Mouse (Mus musculus) heart, postnatal 36 days (tissue): ENCODE measurements around the gene Itih3. TPM values are rescaled to one million over a fixed set of nuclear protein-coding genes. Genes with fewer than 3 reads are reported as not detected.
A peak's percentile ranks its signal among the peaks of the same experiment; 100 is the strongest.

ENCODE experiments used
- DNase-seq, 2 experiments: peaks; one replicate each; pipeline ENCODE4 v3.0.0; 2021 to 2022
- intact Hi-C: fragments of 180-260 bp; cut with DNase I; formaldehyde crosslinking; loops from one replicate; pipeline ENCODE4 v1.15.1; 2025
- total RNA-seq, 2 experiments: library from RNA; stranded (reverse); gene quantifications; 2 replicates each; pipeline ENCODE4 v1.2.3; 2021

Gene Itih3
- total RNA-seq, 2 experiments from 2014 or later, result 0.73 to 1.2 TPM

DNA sequence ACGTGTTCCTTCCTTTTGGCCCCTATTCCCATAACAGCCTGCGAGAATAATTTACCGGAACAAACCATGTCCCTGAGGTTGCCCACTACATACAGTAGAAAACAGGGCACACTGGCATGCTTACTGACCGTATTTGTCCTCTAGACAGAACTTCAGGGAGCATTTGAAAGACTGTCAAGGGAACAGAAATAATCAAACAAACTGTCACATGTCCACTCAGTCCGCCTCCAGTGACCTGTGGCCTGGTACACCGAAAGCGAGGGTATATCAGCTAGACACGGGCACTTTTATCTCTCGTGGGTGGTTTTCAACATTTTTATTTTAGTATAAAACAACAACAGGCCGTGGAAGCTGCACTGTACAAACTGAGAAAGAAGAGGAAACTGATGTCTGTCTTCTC, 54.7 kb downstream of the Itih3 start:
- intact Hi-C loops, result loop anchor here (5.0 kb wide), 3 partner anchors 152 to 277 kb away; no protein-coding TSS in a partner anchor
- DNase-seq, result no peak

- intact Hi-C loops, result loop anchor here (2.0 to 5.0 kb wide), 4 partner anchors 78 to 275 kb away; no protein-coding TSS in a partner anchor
- DNase-seq, result peak; percentile 79 to 81
Observed at GRCm38 (mm10) chr14:30867042-30867441, 56.5 kb downstream of the Itih3 start.

- intact Hi-C loops, result loop anchor here (2.0 to 5.0 kb wide), 4 partner anchors 41 to 273 kb away; partner anchors contain the start of gene Tmem110
- no peak for DNase-seq
Observed at GRCm38 (mm10) chr14:30865311-30865710, 58.2 kb downstream of the Itih3 start.

DNA sequence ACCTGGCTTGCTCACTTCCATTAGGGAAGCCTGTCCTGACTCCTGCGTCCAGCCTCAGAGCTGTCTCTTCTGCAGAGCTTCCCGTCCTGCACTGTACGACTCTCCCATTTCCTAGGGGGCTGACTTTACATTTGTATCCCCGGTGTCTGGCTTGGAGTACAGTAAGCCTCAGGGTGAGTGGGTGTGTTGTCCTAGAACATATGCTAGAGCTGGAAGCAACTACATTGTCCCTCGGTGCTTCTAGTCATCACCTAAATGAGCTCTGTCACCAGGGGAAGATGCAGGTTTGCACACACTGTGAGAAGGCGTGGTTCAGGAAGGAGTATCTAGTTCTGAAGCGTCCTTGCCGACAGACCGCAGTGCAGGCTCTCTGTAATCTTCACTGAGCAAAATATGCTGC, 61.2 kb downstream of the Itih3 start:
- no peak for DNase-seq
- intact Hi-C loops, result no loop called here

DNA sequence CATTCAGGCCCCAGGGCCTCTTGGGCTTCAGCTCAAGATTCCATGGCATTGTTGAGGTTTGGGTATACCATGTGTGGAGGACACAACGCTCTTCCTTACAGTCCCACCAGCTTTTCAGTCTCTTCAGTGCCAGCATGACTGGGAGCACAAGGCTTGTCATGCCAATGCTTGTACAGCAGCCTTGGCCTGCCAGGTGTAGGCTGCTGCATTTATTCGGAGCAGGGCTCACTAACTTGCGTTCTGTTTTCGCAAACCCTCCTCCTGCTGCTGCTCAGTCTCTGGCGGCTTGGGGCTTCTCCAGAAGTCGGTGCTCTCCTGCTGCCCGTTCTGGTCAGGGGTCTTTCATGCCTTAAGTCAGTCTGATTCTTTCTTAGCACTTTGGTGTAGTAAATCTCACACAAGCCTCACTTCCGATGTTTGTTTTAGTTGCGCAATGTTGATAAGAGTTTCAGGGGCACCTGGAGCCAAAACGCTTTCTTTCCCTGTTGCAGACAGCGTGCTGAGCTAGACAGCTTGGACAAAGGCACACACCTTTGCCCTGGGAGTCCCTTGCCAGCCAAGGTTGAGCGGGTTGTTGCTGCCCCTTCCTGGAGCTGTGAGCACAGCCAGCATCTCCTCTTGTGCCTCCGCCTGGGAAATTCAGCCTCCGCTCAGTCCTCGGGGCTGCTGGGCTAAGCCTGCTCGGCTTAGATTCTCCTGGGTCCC, 62.0 kb downstream of the Itih3 start:
- no peak for DNase-seq
- intact Hi-C loops, result no loop called here

Other genes with a start within 250 kb of the Itih3 start
- gene Sfmbt1, start 208.9 kb downstream of the Itih3 start, total RNA-seq, result 10 to 100 TPM; 11.1 to 13.4 TPM
- 1 to 10 TPM; 7.6 to 9.6 TPM for gene Tmem110, start 98.2 kb downstream of the Itih3 start, total RNA-seq
- gene Mustn1, start 44.6 kb downstream of the Itih3 start, total RNA-seq, result 10 to 100 TPM; 12.7 to 16.5 TPM
- gene Itih4, start 37.3 kb downstream of the Itih3 start, total RNA-seq, result 1 to 10 TPM; 5.5 to 7.4 TPM
- not detected for gene Itih1, start 19.5 kb upstream of the Itih3 start, total RNA-seq
- 1 to 10 TPM; 4.6 TPM for gene Nek4, start 27.6 kb upstream of the Itih3 start, total RNA-seq
- 10 to 100 TPM; 21.8 to 26.0 TPM for gene Glt8d1, start 77.6 kb upstream of the Itih3 start, total RNA-seq
- gene Spcs1, start 77.9 kb upstream of the Itih3 start, total RNA-seq, result 100 to 1,000 TPM; 136 to 141 TPM
- 10 to 100 TPM; 49.9 to 53.8 TPM for gene Pbrm1, start 95.4 kb upstream of the Itih3 start, total RNA-seq
- gene Gnl3, start 95.4 kb upstream of the Itih3 start, total RNA-seq, result 10 to 100 TPM; 21.6 to 24.2 TPM
- 10 to 100 TPM; 64.8 to 72.2 TPM for gene Smim4, start 205.2 kb upstream of the Itih3 start, total RNA-seq
- 10 to 100 TPM; 19.5 to 19.9 TPM for gene Nt5dc2, start 207.3 kb upstream of the Itih3 start, total RNA-seq
- gene Stab1, start 244.9 kb upstream of the Itih3 start, total RNA-seq, result 10 to 100 TPM; 66.1 to 85.9 TPM